Mouse (Mus musculus): ENCODE results near the gene Gm49325. TPM values are rescaled to one million over a fixed set of nuclear protein-coding genes. Genes with fewer than 3 reads are reported as not detected.

The Gm49325 gene
- polyA plus RNA-seq, 1 experiment, result 53.4 TPM

DNA sequence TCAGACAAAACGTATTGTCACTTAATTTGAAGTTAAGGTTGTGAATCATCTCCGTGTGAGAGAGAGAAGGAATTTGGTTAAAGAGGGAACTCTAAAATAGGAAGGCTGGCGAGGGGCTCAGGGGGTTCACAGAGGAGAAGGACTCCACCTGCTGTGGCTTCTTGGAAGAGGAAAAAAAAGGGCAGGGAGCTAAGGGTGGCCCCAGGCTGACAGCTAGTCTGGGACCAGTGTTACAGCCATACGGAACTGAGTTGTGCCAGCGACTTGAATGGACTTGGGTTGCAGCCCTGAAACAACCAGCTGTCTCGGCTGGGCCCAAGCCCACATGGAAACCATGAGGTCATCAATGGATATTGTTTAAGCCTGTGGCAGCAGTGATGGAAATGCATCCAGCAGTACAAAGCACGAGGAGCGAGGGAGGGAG lies 17.1 kb downstream of the Gm49325 start:
- H3K4me1 ChIP-seq (ENCODE audit: control insufficient read depth, insufficient read depth, low read length), result peaks cover 24% of the 10 kb centered on the region
- TF ChIP-seq POLR2A (IDR thresholded peaks at IDR 0.05; ENCODE audit: low read depth, low read length) (peak; percentile 53), CTCF (IDR thresholded peaks at IDR 0.05; ENCODE audit: borderline replicate concordance, insufficient read depth, low read length) (no peak)
- H3K27ac ChIP-seq (ENCODE audit: insufficient read depth, low read length), result peak overlapping the region; percentile 81
- peak overlapping the region; percentile 99 for H3K4me3 ChIP-seq (ENCODE audit: insufficient read depth, low read length)

GRCm38 (mm10) chr10:77623639-77624400 lies 17.8 kb downstream of the Gm49325 start:
- H3K4me1 ChIP-seq (ENCODE audit: control insufficient read depth, insufficient read depth, low read length), result peaks cover 24% of the 10 kb centered on the region
- peak overlapping the region; percentile 99; the same call in 1 of the 2 replicates for H3K4me3 ChIP-seq (ENCODE audit: insufficient read depth, low read length)
- TF ChIP-seq POLR2A (IDR thresholded peaks at IDR 0.05; ENCODE audit: low read depth, low read length) (no peak), CTCF (IDR thresholded peaks at IDR 0.05; ENCODE audit: borderline replicate concordance, insufficient read depth, low read length) (no peak)
- H3K27ac ChIP-seq (ENCODE audit: insufficient read depth, low read length), result peak overlapping the region; percentile 81

DNA sequence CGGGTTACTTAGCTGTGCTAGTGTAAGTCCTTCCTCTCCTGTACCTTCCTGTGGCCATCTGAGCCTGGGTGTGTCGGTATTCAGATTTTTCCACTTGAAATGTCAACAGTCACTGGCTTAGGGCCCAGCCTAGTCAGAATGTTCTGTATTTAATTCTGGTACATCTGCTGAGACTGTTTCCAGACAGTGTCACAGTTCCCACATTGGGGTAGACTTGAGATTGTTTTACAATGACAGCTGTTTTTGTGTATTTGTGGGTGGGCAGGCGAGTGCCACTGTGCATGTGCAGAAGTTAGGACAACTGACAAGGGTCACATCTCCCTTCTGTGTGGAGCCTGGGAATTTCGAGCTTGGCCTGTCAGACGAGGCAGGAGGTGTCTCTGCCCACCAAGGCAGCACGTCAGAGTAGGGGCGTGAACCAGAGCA lies 18.6 kb downstream of the Gm49325 start:
- peaks cover 24% of the 10 kb centered on the region for H3K4me1 ChIP-seq (ENCODE audit: control insufficient read depth, insufficient read depth, low read length)
- TF ChIP-seq CTCF (IDR thresholded peaks at IDR 0.05; ENCODE audit: borderline replicate concordance, insufficient read depth, low read length) (no peak), POLR2A (IDR thresholded peaks at IDR 0.05; ENCODE audit: low read depth, low read length) (0 out of 2 replicates have a peak, but pooled peaks have one; percentile 22)
- no peak overlapping the region for H3K4me3 ChIP-seq (ENCODE audit: insufficient read depth, low read length)
- H3K27ac ChIP-seq (ENCODE audit: insufficient read depth, low read length), result peak overlapping the region; percentile 64

- Histone ChIP-seq H3K27ac (ENCODE audit: insufficient read depth, low read length) (no peak overlapping the region), H3K4me1 (ENCODE audit: control insufficient read depth, insufficient read depth, low read length) (peaks cover 24% of the 10 kb centered on the region), H3K4me3 (ENCODE audit: insufficient read depth, low read length) (no peak overlapping the region)
- TF ChIP-seq POLR2A (IDR thresholded peaks at IDR 0.05; ENCODE audit: low read depth, low read length) (no peak), CTCF (IDR thresholded peaks at IDR 0.05; ENCODE audit: borderline replicate concordance, insufficient read depth, low read length) (no peak)
Measured at GRCm38 (mm10) chr10:77626036-77626435, 20.0 kb downstream of the Gm49325 start.

GRCm38 (mm10) chr10:77626591-77626990 lies 20.6 kb downstream of the Gm49325 start:
- H3K4me1 ChIP-seq (ENCODE audit: control insufficient read depth, insufficient read depth, low read length), result peaks cover 24% of the 10 kb centered on the region
- TF ChIP-seq POLR2A (IDR thresholded peaks at IDR 0.05; ENCODE audit: low read depth, low read length), result no peak
- TF ChIP-seq CTCF (IDR thresholded peaks at IDR 0.05; ENCODE audit: borderline replicate concordance, insufficient read depth, low read length), result no peak
- H3K4me3 ChIP-seq (ENCODE audit: insufficient read depth, low read length), result no peak overlapping the region

GRCm38 (mm10) chr10:77627497-77627896 lies 21.5 kb downstream of the Gm49325 start:
- Histone ChIP-seq H3K27ac (ENCODE audit: insufficient read depth, low read length) (no peak overlapping the region), H3K4me3 (ENCODE audit: insufficient read depth, low read length) (no peak overlapping the region), H3K4me1 (ENCODE audit: control insufficient read depth, insufficient read depth, low read length) (peaks cover 24% of the 10 kb centered on the region)
- TF ChIP-seq CTCF (IDR thresholded peaks at IDR 0.05; ENCODE audit: borderline replicate concordance, insufficient read depth, low read length), result peak; percentile 98
- TF ChIP-seq POLR2A (IDR thresholded peaks at IDR 0.05; ENCODE audit: low read depth, low read length), result no peak

More at GRCm38 (mm10) chr10:77626591-77626990, 20.6 kb downstream of the Gm49325 start:
- no peak overlapping the region for H3K27ac ChIP-seq (ENCODE audit: insufficient read depth, low read length)

DNA sequence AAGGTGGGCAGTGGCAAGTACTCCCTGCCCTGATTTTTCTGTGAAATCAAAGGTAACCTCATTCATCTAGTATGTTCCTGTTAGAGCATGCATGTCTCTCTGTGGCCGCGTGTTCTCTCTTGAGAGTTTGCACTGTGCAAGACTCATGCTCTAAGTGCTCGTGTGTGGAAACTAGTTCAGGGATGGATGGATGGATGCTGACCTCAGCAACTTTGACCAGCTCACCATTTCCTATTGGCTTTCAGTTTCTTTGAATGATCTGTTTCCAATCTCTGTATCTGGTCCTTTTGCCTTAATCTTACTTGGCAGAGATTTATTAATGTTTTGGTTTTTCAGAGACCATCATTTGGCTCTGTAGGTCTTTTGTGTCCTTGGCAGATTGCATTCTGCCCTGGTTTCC lies 23.2 kb downstream of the Gm49325 start:
- Histone ChIP-seq H3K4me1 (ENCODE audit: control insufficient read depth, insufficient read depth, low read length) (peaks cover 20% of the 10 kb centered on the region), H3K4me3 (ENCODE audit: insufficient read depth, low read length) (no peak overlapping the region), H3K27ac (ENCODE audit: insufficient read depth, low read length) (no peak overlapping the region)
- TF ChIP-seq POLR2A (IDR thresholded peaks at IDR 0.05; ENCODE audit: low read depth, low read length), result no peak
- no peak for TF ChIP-seq CTCF (IDR thresholded peaks at IDR 0.05; ENCODE audit: borderline replicate concordance, insufficient read depth, low read length)

GRCm38 (mm10) chr10:77629970-77630369 lies 24.0 kb downstream of the Gm49325 start:
- TF ChIP-seq POLR2A (IDR thresholded peaks at IDR 0.05; ENCODE audit: low read depth, low read length), result no peak
- no peak for TF ChIP-seq CTCF (IDR thresholded peaks at IDR 0.05; ENCODE audit: borderline replicate concordance, insufficient read depth, low read length)
- no peak overlapping the region for H3K4me3 ChIP-seq (ENCODE audit: insufficient read depth, low read length)
- peaks cover 15% of the 10 kb centered on the region for H3K4me1 ChIP-seq (ENCODE audit: control insufficient read depth, insufficient read depth, low read length)
- H3K27ac ChIP-seq (ENCODE audit: insufficient read depth, low read length), result no peak overlapping the region

DNA sequence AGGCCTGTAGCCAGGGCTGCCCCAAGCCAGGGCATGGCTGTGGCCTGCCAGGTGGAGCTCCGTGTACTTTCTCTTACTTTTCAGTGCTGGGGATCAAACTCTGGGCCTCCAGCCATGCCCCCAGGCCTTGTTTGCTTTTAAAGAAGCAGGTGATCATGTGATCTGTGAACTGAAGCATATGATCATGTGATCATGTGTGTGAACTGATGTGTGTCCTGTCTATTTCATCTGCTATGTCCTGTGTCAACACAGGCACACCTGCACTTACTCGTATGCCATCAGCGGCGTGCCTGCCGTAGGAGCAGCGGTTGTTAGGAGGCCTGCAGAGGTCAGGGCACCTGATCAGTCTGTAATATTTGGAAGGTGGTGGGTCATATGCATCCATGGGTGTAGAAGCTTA lies 28.0 kb downstream of the Gm49325 start:
- Histone ChIP-seq H3K4me3 (ENCODE audit: insufficient read depth, low read length) (no peak overlapping the region), H3K4me1 (ENCODE audit: control insufficient read depth, insufficient read depth, low read length) (0 out of 2 replicates have a peak, but pooled peaks cover 2% of the 10 kb centered on the region), H3K27ac (ENCODE audit: insufficient read depth, low read length) (no peak overlapping the region)
- TF ChIP-seq POLR2A (IDR thresholded peaks at IDR 0.05; ENCODE audit: low read depth, low read length) (no peak), CTCF (IDR thresholded peaks at IDR 0.05; ENCODE audit: borderline replicate concordance, insufficient read depth, low read length) (no peak)
